Mouse (Mus musculus): Measurements from ENCODE around the gene Tprkb.
"Not testable (repeated sequence)": the region's sequence is repeated elsewhere in the genome, so short reads cannot be mapped to it uniquely, and the experiment has no call there.

Gene Tprkb

DNA sequence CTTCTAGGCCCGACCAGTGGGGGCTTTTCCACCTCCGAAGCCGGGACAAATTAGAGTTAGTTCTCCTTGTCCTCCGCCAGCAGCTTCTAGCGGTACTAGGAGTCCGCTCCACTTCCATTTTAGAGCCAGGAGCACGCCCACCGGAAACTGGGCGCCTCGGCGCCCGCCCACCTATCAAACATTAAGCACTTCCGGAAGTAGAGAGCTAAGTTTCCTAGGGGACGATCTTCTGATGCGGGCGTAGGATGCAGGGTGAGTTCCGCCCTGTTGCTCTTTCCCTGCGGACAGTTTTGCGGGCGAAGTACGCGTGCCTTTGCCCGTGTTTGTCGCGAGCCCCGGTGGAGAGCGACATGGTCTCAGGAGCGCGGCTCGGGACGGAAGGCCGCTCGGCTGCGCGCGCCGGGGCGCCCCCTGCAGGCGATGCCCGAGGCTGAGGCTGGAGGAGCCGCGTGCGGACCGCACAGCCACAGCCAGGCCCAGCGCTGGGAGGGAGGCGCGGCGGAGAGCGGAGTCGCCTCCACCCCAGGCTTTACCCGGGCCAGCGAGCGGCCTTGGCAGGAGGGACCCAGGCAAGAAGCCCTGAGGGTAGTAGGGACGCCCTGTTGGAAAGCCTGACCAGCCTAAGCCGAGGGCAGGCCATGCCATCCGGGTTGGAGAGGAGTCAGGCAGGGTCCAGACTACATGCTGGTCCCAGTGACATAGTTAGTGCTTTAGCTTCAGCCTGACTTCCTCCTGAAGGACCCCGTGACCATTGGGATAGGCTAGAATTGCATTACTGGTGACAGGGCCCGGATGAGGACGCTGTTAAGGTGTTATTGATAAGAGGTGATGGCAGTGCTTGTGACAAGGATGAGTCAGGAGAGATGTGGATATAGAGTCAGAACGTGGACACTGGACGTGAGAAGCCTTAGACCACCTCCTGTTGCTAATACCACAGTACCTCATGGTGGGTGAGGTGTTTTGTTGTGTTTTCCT, 4.2 kb downstream of the Tprkb start, which contains the start of gene Nat8f1:
Gene Nat8f1, minus strand, starts transcription at position 149 of the 975 bp plus-strand sequence.
- DNase-seq (ENCODE audit: low spot score) = peak; percentile 85

DNA sequence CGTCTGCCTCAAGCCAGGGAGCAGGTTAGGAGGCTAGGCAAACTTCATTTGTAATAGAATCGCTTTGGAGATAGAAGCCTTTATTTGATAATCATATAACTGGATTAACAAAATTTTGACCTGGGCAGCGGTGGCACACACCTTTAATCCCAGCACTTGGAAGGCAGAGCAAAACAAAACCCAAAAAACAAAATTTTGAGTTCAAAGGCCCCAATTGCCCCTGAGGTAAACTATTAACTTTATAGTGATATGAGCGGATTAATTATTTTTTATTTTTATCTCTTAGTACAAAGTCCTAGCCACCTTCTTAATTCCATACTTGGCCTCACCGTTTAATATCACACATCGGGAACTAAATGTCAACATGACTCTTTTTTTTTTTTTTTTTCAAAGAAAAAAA, 4.9 kb downstream of the Tprkb start:
- DNase-seq (ENCODE audit: low spot score) = no peak

DNA sequence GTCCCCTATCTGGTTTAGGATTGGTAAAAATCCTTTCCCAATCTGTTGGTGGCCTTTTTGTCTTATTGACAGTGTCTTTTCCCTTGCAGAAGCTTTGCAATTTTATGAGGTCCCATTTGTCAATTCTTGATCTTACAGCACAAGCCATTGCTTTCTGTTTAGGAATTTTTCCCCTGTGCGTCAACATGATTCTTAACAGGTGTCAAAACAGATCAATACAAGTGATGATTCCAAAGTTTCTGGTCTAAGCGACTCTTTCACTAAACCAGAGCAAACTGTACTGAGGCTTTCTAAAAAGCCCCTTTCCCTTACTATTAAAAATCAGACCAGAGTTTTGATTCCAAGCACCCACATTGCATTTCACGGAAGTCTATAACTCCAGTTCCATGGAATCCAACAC, 6.7 kb downstream of the Tprkb start:
- not testable (repeated sequence) for DNase-seq (ENCODE audit: low spot score)

DNA sequence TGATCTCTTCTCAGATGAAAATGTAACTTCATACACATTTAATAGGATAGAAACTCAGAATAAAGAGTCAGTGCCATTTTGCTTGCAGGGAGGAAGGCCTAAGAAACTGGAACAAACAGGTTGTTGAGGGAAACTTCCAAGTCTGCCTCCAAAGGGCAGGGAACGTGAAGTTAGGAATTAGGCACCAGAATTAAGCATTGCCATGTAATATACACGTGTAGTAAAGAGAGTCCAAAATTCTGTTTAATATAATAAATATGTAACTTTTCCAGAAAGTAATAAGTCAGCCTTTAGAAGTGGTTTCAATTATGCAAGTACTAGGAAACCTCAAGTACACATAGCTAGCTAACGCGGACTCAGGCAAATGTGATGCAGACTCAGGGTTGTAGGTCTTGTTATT, 7.7 kb downstream of the Tprkb start:
- DNase-seq (ENCODE audit: low spot score) = no peak

DNA sequence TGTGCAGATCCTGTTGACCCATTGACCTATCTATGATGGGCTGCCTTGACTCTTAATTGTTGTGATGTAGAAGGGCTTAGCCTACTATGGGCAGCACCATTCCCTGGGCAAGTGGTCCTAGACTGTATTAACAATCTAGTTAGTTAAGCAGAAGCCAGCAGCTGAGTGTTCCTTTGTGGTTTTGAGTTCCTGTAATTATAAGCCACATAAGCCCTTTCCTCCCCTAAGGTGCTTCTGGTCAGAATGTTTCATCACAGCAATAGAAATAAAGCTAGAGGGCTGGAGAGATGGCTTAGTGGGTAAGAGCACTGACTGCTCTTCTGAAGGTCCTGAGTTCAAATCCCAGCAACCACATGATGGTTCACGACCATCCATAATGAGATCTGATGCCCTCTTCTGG, 12.0 kb downstream of the Tprkb start:
- no peak for DNase-seq (ENCODE audit: low spot score)

DNA sequence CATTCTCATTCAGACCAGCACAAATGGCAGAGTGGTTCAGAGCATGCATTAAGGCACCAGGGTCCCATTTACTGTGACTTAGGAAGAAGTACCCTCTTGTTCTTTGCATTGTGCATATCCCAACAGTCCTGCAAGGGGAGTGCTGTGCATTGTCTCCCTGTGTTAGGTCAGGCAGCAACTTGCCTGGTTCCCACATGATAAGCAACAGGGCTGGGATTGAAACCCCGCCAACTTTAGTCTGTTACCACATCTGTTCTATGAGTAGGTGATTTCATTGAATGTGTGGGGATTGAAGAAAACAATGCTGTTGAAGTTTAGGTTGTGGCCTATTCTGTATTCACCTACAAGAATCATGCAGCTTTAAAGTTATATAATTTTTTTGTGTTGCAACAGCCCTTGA, 15.0 kb downstream of the Tprkb start:
- DNase-seq (ENCODE audit: low spot score) = no peak

DNA sequence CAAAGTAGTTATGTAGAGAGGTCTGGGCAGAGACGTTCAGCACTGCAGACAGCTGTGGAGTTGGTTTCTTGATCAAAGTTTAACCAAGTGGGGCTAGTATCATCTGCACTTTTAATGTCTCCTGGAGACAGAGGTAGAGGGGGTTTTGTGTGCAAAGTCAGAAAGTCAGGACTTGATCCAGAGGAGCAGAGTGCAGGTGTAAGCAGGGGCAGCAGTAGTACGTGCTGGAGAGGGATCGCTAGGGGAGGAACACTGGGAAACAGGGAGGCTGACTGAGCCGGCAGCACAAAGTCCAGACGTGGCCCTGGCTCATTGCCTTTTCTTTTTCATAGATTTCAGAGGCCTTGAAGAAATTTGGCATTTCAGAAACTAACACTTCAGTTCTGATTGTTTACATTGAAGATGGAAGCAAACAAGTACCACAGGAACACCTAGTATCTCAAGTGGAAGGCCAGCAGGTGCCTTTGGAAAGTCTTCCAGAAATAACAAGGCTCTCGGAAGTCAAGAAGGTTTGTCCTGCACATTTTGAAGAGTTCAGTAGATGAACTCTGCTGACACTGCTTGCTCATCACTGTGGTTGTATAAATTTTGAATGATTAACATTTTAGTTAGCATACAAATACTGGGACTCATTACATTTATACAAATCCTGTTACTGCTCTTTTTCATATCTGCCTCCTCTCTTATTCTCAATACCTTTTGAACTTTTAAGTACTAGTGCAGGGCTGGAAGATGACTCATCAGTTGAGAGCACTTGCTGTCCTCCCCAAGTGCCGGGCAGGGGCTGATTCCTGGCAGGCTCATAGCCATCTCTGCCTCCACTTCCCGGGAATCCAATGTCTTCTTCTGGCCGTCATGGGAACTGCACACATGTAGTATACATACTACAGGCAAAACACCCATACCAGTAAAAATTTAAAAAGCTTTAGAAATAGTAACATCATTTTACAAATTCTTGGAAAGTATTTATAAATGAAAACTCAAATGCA, 16.1 kb downstream of the Tprkb start:
- no peak for DNase-seq (ENCODE audit: low spot score)

DNA sequence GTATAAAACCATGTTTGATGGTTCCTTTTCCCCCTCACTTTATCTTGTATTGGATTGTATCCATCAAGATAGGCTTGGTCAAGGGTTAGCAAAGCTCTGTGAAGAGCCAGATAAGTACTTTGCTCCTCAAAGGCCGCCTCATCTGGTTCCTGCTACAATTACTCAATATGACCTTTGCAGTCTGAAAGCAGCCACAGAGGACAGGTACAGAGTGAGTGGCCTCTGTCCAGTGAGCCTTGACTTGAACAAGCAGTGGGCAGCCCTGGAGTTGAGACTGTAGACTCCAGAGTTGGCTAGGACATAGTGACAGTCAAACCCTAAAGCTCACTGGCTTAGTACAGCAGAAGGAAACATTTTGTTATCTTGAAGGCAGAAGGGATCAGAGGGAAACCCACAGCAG, 17.6 kb downstream of the Tprkb start:
- no peak for DNase-seq (ENCODE audit: low spot score)

DNA sequence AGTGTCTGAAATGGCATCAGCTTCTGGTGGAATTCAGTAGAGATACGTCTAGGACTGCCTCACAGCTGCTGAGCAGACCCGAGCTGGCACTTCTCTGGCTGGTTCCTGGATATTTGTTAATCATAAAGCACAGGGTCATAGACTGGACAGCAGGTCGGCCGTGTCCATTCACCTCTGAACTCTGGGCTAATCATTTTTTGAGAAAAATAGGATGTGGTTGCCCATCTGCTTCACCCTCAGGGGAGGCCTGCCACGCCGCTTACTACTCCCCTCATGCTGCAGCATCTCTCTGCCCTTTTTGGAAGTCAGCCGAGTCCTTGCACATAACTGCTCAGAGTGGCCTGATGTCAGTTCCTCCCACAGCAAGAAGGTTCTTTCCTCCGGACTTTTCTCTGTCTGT, 22.4 kb downstream of the Tprkb start:
- no peak for DNase-seq (ENCODE audit: low spot score)

DNA sequence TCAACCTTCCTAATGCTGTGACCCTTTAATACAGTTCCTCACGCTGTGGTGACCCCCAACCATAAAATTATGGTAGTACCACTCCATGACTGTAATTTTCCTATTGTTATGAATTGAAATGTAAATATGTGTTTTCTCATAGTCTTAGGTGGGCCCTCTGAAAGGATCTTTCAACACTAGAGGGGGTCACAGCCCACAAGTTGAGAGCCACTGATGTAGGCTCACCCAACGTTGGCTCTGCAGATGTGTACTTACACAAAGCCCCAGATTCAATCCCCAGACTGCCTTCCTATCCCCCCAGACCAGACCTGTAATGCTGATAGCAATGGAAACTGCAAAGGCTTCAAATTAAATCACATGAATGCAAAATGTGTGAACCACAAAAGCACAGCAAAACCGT, 24.0 kb downstream of the Tprkb start:
- DNase-seq (ENCODE audit: low spot score) = no peak

DNA sequence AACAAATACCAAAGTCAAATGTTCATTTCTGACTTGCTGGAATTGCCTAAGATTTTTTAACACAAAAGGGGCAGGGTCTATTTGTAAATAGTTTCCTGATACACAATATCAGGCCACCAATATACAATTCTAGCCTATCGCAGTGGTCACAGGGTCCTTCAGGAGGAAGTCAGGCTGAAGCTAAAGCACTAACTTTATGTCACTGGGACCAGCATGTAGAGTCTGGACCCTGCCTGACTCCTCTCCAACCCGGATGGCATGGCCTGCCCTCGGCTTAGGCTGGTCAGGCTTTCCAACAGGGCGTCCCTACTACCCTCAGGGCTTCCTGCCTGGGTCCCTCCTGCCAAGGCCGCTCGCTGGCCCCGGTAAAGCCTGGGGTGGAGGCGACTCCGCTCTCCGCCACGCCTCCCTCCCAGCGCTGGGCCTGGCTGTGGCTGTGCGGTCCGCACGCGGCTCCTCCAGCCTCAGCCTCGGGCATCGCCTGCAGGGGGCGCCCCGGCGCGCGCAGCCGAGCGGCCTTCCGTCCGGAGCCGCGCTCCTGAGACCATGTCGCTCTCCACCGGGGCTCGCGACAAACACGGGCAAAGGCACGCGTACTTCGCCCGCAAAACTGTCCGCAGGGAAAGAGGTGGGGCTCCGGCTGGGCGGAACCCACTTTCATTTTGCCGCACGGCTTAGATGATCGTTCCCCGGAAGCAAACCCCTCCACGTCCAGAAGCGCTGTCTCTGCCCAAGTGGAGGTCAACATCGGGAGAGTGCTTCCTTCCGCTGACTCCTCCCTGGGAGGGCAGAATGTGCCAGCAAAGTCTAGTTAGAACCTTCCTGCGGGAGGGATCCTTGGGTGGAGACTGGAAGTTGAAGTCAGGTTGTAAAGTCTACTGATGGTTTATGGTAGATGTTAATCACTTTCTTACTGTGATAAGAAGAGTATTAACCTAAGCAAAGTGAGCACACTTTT, 25.1 kb downstream of the Tprkb start:
- DNase-seq (ENCODE audit: low spot score) = peak; percentile 86

DNA sequence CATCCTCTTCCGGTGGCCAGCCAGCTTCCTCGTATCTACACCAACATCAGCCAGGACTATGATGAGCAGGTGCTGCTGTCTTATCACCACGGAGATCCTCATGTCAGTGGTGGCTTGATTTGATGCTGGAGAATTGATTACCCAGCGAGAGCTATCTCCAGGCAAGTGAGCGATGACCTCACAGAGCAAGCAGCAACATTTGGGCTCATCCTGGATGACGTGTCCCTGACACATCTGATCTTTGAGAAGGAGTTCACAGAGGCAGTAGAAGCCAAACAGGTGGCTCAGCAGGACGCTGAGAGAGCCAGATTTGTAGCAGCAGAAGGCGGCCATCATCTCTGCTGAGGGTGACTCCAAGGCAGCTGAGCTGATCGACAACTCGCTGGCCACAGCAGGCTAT, 27.0 kb downstream of the Tprkb start:
- no peak for DNase-seq (ENCODE audit: low spot score)

DNA sequence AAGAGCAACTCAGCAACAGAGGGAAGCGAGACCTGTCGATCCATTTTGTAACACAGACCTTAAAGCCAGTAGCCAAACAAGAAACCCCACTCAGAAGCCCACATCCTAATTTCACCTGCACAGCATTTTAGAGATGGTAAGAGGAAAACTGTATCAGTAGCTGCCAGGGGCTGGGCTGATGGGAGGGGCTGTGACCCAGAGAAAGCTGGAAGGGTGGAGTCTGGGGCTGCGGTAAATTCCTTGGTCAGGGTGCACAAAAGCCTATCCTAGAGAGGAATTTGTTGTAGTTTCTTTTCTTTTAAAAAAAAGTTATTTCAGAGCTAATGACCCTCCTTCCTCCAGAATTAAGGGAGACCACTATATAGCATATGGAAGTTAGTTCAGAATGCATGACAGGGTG, 30.8 kb downstream of the Tprkb start:
- DNase-seq (ENCODE audit: low spot score) = no peak

DNA sequence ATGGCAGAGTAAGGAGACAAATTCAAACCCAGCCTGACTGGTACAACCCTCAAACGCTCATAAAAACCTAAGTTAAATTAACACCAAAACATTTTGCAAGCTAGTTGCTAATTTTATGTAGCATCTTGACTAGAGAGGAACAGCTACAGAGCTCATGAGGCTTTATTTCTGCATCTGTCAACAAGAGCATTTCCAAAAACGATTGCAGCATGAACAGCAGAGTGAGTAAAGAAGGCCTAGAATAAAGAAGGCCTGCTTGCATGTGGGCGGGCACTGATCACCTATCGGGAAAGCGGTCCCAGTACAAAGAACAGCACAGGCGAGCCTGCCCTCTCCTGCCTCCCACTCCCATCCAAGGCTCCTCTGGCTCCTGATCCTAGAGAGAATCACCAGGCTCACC, 36.9 kb downstream of the Tprkb start:
- DNase-seq (ENCODE audit: low spot score) = no peak

DNA sequence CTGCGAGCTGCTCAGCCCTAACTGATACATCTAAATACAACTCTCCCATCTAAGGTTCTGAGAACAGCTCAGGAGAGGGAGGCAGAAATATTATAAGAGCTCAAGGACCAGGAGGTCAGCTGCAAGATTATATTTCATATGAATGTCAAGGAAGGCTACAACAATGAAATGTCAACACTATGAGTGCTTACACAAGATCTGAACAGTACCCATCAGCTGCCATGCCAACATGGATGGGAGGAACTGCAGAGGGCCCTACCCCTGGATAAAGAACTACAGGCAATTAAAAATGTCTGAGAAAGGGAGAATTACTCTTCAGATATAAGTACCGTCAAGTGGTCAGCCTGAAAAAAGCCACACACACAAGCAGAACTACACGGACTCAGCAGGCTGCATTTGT, 45.9 kb downstream of the Tprkb start:
- peak; percentile 5 for DNase-seq (ENCODE audit: low spot score)

DNA sequence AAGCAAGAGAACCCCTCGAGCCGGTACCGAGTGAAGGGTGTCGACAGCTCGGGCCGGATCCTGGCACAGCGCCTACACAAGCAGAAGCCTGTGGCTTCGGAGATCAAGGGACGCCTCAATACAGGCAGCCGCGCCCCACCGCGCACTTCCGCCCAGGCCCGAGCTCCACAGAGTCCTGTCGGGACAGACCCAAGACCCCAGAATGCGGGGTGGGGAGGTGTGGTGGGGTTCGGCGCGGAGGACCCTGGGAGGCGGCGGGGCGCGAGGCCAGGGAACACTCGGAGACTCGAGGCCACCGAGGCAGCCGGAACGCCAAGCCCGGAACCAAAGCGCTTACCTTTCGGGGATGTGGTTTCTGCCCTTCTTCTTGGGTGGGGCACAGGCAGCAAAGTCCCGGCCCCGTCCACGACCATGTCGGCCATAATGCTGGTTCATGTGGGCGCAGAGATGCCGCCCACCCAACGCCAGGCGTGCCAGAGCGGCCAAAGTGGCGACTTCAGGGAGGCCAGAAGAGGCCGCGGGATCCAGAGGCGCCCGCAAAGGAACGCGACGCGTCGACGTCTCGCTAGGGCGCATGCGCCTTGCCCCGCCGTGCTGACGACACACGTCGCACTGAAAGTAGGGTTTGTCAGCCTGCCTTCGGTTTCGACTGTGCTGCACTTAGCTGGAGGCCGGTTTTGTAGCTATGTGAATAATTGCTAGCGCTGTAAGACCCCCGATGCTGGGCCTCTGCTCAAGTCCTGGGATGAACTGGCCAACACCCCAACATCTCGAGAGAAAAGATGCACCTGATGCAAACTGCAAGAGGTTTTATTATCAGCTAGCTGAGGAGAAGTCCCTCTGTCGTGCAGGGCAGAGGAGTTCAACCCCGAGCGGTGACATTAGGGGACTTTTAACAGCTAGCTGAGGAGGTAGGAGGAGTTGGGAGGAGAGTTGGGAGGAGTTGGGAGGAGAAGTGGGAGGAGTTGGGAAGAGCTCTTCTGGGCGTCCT, 49.7 kb downstream of the Tprkb start, which contains the start of gene Dusp11:
Gene Dusp11, minus strand, starts transcription at position 567 of the 991 bp plus-strand sequence.
- peak; percentile 94 for DNase-seq (ENCODE audit: low spot score)

DNA sequence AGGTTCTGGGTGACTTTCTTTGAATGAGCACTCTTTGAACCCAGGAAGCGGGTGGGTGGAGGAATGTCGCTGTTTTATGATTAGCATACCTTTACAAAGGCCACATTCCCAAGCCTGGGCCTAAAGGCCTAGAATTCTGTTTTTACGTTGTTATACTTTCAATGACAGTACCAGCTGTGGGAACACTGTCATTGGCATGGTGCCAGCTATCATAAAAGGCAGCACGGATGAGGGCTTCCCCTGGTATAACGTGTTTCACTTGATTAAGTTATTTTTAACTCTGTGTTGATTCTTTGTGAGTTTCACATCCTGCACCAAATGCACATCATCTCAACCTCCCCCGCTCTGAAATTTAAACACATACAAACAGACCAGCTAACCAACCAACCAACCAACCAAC, 54.4 kb downstream of the Tprkb start:
- not testable (repeated sequence) for DNase-seq (ENCODE audit: low spot score)

DNA sequence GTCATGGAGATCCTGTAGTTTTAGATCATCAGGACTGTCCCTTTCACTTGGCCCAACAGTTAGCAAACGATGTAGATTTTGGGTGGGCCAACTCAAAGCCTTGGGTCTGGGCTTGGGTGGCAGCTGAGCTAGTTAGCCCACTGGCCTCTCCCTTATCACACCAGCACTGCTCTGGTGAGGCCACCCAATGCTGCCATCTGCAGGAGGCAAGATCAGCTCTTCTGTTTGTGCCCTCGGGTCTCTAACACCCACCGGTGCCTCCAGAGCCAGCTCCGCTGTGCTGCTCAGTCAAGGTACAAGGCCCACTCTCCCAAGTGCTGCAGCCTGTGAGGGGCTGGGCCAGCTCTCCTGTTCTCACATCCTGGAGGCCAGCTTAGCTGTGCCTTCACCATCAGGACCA, 55.0 kb downstream of the Tprkb start:
- DNase-seq (ENCODE audit: low spot score) = no peak

DNA sequence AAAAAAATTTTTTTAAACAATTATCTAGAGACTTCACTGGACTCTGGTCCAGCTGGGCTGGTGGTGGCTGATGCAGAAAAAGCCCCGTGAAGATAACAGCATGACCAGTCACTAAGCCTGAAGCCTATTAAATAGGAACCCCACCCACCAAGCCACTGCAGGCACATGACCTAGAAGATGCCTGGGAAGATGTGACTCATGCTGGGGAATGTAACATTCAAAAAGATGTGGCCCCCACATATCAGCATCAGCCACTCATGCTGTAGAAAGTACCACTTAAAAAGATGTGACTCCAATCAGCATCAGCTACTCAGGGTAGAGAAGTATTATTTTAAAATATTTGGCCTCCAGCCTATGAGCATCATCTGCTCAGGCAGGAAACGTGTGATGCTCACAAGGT, 58.2 kb downstream of the Tprkb start:
- DNase-seq (ENCODE audit: low spot score) = no peak

DNA sequence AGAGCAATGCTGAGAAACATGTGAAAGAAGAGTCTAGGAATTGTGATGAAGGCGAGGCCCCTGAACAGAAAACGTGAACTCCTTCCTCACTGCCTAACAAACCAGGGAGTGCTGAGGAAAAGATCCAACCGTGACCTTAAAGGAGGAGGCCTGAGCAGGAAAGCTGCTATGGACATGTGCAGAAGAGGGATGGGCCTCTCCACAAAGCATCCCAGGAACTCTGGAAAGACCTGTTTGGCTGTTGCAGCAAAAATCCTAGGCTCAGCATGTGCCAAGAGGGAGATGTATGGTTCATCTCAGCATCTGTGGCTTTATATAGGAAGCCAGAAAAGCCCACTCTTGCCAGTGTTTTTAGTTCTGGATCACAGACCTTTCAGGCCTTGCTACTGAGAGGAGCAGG, 61.0 kb downstream of the Tprkb start:
- no peak for DNase-seq (ENCODE audit: low spot score)

Data from testis, postnatal 10 days (tissue).